Mouse (Mus musculus) megakaryocyte, embryonic 14.5 days (primary cell): ENCODE measurements around the gene Il27. TPM values are rescaled to one million over a fixed set of nuclear protein-coding genes. Genes with fewer than 3 reads are reported as not detected.

Experiments used
- H3K27me3 ChIP-seq: replicated peaks from 2 replicates; pipeline ENCODE3; 2012; ENCODE audit warnings: inconsistent platforms
- H3K36me3 ChIP-seq: replicated peaks from 2 replicates; pipeline ENCODE3; 2012; ENCODE audit warnings: low read length, inconsistent platforms, mixed read lengths
- H3K4me1 ChIP-seq: 2 replicates; pipeline ENCODE4 v1.6.1; 2012; ENCODE audit warnings: inconsistent platforms
- H3K4me3 ChIP-seq: replicated peaks from 2 replicates; pipeline ENCODE3; 2012; ENCODE audit warnings: moderate library complexity, mild to moderate bottlenecking, inconsistent platforms
- H3K9me3 ChIP-seq: 2 replicates; pipeline ENCODE4 v1.6.1; 2012; ENCODE audit warnings: inconsistent platforms
- FLI1 ChIP-seq: IDR thresholded peaks from 2 replicates; pipeline ENCODE4 v1.6.1; 2012; ENCODE audit warnings: low read length, inconsistent platforms, mixed read lengths
- GATA1 ChIP-seq: IDR thresholded peaks from 3 replicates; pipeline ENCODE4 v1.6.1; 2012; ENCODE audit warnings: mixed read lengths, low read length, inconsistent platforms, borderline replicate concordance
- polyA plus RNA-seq: library from polyadenylated mRNA; stranded (reverse); fragments of >175 nt; gene quantifications from 2 replicates; pipeline ENCODE4 v1.2.3, GENCODE M21; 2012; ENCODE audit warnings: low replicate concordance; ENCODE audit not compliant: insufficient read depth

Gene Il27
- polyA plus RNA-seq, 1 experiment = 1.4 TPM

GRCm38 (mm10) chr7:126607064-126607463 is 12.3 kb upstream of the Il27 start:
- Histone ChIP-seq H3K9me3 (peaks cover 8% of the 10 kb centered on the region; the same call in 1 of the 2 replicates), H3K4me3 (no peak overlapping the region), H3K36me3 (peaks cover 6% of the 10 kb centered on the region), H3K4me1 (peaks cover 53% of the 10 kb centered on the region), H3K27me3 (no peaks in the 10 kb centered on the region)
- TF ChIP-seq FLI1 = no peak
- no peak for TF ChIP-seq GATA1

GRCm38 (mm10) chr7:126606611-126607010 is 11.9 kb upstream of the Il27 start:
- Histone ChIP-seq H3K36me3 (peaks cover 6% of the 10 kb centered on the region), H3K9me3 (peaks cover 8% of the 10 kb centered on the region; the same call in 1 of the 2 replicates), H3K4me3 (no peak overlapping the region), H3K4me1 (peaks cover 55% of the 10 kb centered on the region), H3K27me3 (no peaks in the 10 kb centered on the region)
- TF ChIP-seq FLI1 = no peak
- no peak for TF ChIP-seq GATA1

GRCm38 (mm10) chr7:126602650-126603049 is 7.9 kb upstream of the Il27 start:
- Histone ChIP-seq H3K4me1 (peaks cover 80% of the 10 kb centered on the region), H3K36me3 (no peaks in the 10 kb centered on the region), H3K27me3 (no peaks in the 10 kb centered on the region), H3K4me3 (peak overlapping the region; percentile 10), H3K9me3 (no peaks in the 10 kb centered on the region)
- TF ChIP-seq GATA1 (no peak), FLI1 (no peak)

- TF ChIP-seq GATA1 (no peak), FLI1 (no peak)
- Histone ChIP-seq H3K9me3 (no peaks in the 10 kb centered on the region), H3K36me3 (no peaks in the 10 kb centered on the region), H3K4me1 (peaks cover 80% of the 10 kb centered on the region), H3K4me3 (peak overlapping the region; percentile 51), H3K27me3 (no peaks in the 10 kb centered on the region)
These were observed 7.2 kb upstream of the Il27 start for GRCm38 (mm10) chr7:126601896-126602295.

GRCm38 (mm10) chr7:126598919-126599318 is 4.2 kb upstream of the Il27 start:
- peak overlapping the region; percentile 44 for H3K4me3 ChIP-seq
- H3K4me1 ChIP-seq = peaks cover 90% of the 10 kb centered on the region
- TF ChIP-seq GATA1 = no peak
- TF ChIP-seq FLI1 = no peak
- H3K9me3 ChIP-seq = no peaks in the 10 kb centered on the region
- peaks cover 24% of the 10 kb centered on the region for H3K27me3 ChIP-seq
- no peaks in the 10 kb centered on the region for H3K36me3 ChIP-seq

GRCm38 (mm10) chr7:126596414-126596813 is 1.7 kb upstream of the Il27 start:
- TF ChIP-seq FLI1 = no peak
- TF ChIP-seq GATA1 = no peak
- H3K27me3 ChIP-seq = peaks cover 47% of the 10 kb centered on the region
- no peaks in the 10 kb centered on the region for H3K9me3 ChIP-seq
- no peaks in the 10 kb centered on the region for H3K36me3 ChIP-seq
- H3K4me3 ChIP-seq = peak overlapping the region; percentile 65
- peaks cover 80% of the 10 kb centered on the region for H3K4me1 ChIP-seq

- Histone ChIP-seq H3K27me3 (peaks cover 49% of the 10 kb centered on the region), H3K4me3 (peak overlapping the region; percentile 65), H3K36me3 (no peaks in the 10 kb centered on the region), H3K4me1 (peaks cover 75% of the 10 kb centered on the region), H3K9me3 (no peaks in the 10 kb centered on the region)
- TF ChIP-seq GATA1 (no peak), FLI1 (no peak)
These were observed 1.1 kb upstream of the Il27 start for GRCm38 (mm10) chr7:126595890-126596289.

GRCm38 (mm10) chr7:126587779-126588178 is 7.0 kb downstream of the Il27 start:
- TF ChIP-seq FLI1 = no peak
- no peak for TF ChIP-seq GATA1
- H3K4me3 ChIP-seq = no peak overlapping the region
- H3K9me3 ChIP-seq = no peaks in the 10 kb centered on the region
- peaks cover 64% of the 10 kb centered on the region for H3K27me3 ChIP-seq
- H3K36me3 ChIP-seq = peaks cover 2% of the 10 kb centered on the region
- H3K4me1 ChIP-seq = peaks cover 50% of the 10 kb centered on the region

GRCm38 (mm10) chr7:126586839-126587238 is 7.9 kb downstream of the Il27 start:
- H3K9me3 ChIP-seq = no peaks in the 10 kb centered on the region
- peaks cover 4% of the 10 kb centered on the region for H3K36me3 ChIP-seq
- no peak for TF ChIP-seq FLI1
- TF ChIP-seq GATA1 = no peak
- H3K27me3 ChIP-seq = peaks cover 54% of the 10 kb centered on the region
- peaks cover 51% of the 10 kb centered on the region for H3K4me1 ChIP-seq
- no peak overlapping the region for H3K4me3 ChIP-seq

- Histone ChIP-seq H3K9me3 (no peaks in the 10 kb centered on the region), H3K4me3 (peak within 1 kb of the TSS; percentile 94), H3K27me3 (peaks cover 47% of the 10 kb centered on the region), H3K4me1 (peaks cover 54% of the 10 kb centered on the region), H3K36me3 (peaks cover 15% of the 10 kb centered on the region)
- TF ChIP-seq GATA1 (no peak), FLI1 (no peak)
These were observed 9.0 kb downstream of the Il27 start, which contains the start of gene Cln3 for GRCm38 (mm10) chr7:126585717-126586116. Gene Cln3 (minus strand): TSS chr7:126585817.
